Mouse (Mus musculus): ENCODE measurements at regions not wholly inside any gene's neighbourhood (a gene's known extent, or its start where the extent isn't known, plus 50 kb on each side); places are given as distances from the start of the nearest gene placed in this dataset.
A peak's percentile ranks its signal among the peaks of the same experiment; 100 is the strongest.

DNA sequence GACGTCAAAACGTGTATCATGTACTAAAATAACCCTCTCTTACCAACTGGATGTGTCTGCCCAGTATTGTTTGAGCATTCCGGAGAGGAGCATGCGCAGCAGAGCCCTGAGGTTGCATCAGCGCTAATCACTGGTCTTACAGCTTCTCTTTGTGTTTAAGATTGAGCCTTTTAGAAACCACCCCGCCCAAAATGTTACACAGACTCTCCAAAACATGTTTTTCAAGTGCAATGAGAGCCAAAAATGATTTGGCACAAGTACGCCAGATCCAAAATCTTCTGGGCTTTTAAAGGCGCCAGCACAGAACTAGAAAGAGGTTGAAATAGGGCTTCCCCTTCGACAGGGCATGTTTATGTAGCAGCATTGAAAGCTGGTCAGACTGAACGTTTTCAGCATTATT, 123.8 kb upstream of the Cited2 start:
- H3K36me3 ChIP-seq (ENCODE audit: poor library complexity, severe bottlenecking): no peaks in the 10 kb centered on the region
- H3K27ac ChIP-seq: no peak overlapping the region
- no peak overlapping the region for H3K4me3 ChIP-seq
- no peak overlapping the region for H3K9ac ChIP-seq
- H3K4me1 ChIP-seq: peaks cover 11% of the 10 kb centered on the region
- ATAC-seq: peak; percentile 63; the same call in 1 of the 2 replicates
- WGBS: 87% methylated on average over 10 of the region's 10 CpGs
- H3K9me3 ChIP-seq (replicated peaks): no peaks in the 10 kb centered on the region
- H3K4me2 ChIP-seq: no peak overlapping the region
- H3K27me3 ChIP-seq: no peaks in the 10 kb centered on the region

DNA sequence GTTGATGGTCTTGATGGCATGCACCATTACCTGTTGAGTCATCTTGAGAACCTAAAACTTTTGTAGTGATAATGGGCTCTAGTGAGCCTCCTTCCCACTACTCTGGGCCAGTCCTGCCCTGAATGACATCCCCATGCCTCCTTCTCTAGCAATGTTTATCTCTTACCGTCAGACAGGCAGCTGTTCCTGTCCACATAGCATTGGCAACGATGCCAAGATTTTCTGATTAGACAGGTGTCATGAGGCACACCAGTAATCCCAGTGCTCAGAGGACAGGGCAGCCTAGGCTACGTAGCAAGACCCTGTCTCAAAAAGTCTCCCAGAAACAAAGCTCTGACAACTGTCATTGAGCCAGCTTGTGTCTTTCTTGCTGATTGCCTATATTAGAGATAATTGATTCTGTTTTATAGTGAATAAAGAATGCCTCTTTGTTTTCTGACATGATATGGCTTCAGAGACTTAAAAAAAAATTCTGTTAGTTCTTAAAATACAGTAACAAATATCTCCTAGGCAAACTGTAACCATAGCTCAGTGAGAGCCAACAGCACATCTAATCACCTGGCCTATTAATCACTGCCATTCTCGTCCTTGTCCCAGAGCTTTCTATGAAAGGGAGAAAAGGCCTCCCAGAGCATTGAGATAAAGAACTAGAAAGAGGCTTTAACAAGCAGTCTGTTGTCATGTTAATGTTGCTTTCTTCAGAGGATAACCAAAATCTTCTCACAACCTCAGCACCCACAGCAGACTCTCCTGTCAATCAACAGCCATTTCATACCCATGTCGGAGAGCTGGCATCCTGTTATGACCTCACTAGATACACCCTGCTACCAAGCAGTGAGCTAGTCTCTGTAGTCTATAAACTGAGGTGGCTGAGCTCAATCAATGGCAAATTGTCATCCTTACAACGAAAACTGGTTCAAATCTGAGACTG, 122.9 kb upstream of the Cited2 start:
- peak overlapping the region; percentile 14; the same call in 1 of the 2 replicates for H3K27ac ChIP-seq
- H3K27me3 ChIP-seq: no peaks in the 10 kb centered on the region
- ATAC-seq: peak; percentile 71
- H3K4me3 ChIP-seq: no peak overlapping the region
- H3K4me2 ChIP-seq: no peak overlapping the region
- 34% methylated on average over 6 of the region's 6 CpGs for WGBS
- H3K4me1 ChIP-seq: peaks cover 11% of the 10 kb centered on the region
- no peaks in the 10 kb centered on the region for H3K36me3 ChIP-seq (ENCODE audit: poor library complexity, severe bottlenecking)
- H3K9ac ChIP-seq: no peak overlapping the region
- H3K9me3 ChIP-seq (replicated peaks): no peaks in the 10 kb centered on the region

DNA sequence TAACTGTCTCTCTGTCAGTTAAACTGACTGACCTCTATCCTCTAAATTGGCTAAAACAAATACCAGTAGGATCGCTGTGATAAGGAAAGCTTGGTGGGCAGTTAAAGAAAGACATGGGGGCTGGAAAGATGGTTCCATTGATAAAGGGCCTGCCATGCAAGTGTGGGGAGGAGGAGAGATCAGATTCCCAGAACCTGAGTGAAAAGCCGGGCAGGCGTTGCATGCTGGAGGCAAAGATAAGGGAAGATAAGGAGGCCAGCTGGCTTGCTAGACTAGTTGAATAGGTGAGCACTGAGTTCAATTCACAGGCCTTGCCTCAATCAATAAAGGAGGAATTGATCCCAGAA, 122.3 kb upstream of the Cited2 start:
- H3K27ac ChIP-seq: no peak overlapping the region

DNA sequence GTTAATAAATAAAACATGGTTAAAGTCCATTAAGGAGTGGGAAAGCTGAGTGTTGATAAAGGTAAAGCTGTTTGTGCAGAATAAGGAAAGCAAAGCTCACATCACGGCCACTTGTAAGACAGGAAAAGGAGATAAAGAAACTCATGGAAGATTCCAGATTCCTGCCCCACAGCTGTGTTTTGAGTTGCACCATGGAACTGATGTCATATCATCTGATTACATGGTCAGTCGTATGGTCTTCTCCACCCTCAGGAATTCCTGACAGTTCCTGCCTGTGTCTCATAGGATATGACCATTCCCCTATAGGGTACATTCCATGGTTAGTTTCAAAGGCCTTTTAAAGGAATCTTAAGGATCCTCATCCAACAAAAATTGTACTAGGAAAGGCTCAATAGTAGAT, 120.6 kb upstream of the Cited2 start:
- no peak for ATAC-seq
- Histone ChIP-seq H3K4me1 (peaks cover 11% of the 10 kb centered on the region), H3K9me3 (replicated peaks) (no peaks in the 10 kb centered on the region), H3K4me2 (no peak overlapping the region), H3K36me3 (ENCODE audit: poor library complexity, severe bottlenecking) (no peaks in the 10 kb centered on the region), H3K27ac (no peak overlapping the region), H3K27me3 (no peaks in the 10 kb centered on the region), H3K4me3 (no peak overlapping the region), H3K9ac (no peak overlapping the region)
- 85% methylated on average over 2 of the region's 2 CpGs for WGBS

More for the DNA sequence above, 122.3 kb upstream of the Cited2 start:
- no peaks in the 10 kb centered on the region for H3K36me3 ChIP-seq (ENCODE audit: poor library complexity, severe bottlenecking)
- whole genome bisulfite sequencing: 67% methylated on average over 3 of the region's 3 CpGs
- H3K4me3 ChIP-seq: no peak overlapping the region
- no peaks in the 10 kb centered on the region for H3K9me3 ChIP-seq (replicated peaks)
- peaks cover 11% of the 10 kb centered on the region for H3K4me1 ChIP-seq
- no peak overlapping the region for H3K4me2 ChIP-seq
- no peaks in the 10 kb centered on the region for H3K27me3 ChIP-seq
- no peak for ATAC-seq
- no peak overlapping the region for H3K9ac ChIP-seq

DNA sequence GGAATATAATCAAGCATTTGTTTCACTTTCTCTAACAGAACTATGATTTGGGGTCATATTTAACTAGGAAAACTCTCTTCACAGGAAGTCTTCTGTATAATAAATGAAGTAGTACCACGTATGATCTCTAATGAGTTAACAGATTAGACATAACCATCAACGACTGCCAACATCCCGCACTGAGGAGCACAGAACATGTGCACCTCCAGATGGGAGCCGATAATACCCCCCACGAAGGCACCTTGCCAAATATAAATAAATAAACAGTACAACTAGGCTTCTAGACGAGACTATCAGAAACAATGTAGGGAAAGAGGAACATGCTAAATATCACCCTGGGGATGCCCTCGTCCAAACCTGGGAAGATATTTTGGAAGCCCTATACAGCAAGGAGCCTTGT, 114.8 kb upstream of the Cited2 start:
- WGBS: 79% methylated on average over 7 of the region's 7 CpGs
- peak; percentile 81 for ATAC-seq

DNA sequence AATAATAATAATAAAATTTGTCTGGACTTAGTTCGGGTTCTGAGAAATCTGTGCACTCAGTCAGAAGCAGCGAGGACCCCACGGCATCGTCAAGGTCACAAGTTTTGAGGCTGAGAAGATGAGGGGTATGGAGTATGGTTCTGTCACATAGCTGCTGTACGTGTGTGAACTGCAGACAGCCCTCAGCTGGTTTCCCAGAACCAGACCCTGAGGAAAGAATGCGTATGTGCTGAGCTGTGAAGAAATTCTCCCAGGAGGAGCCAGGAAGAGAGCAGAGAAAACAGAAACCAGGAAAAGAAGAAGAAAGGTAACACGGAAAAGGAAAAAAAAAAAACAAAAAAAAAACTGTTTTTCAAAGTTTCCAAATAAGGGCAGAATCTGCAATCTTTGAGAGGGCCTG, 112.4 kb upstream of the Cited2 start:
- 88% methylated on average over 7 of the region's 7 CpGs for WGBS
- H3K9ac ChIP-seq: no peak overlapping the region
- no peak overlapping the region for H3K27ac ChIP-seq
- H3K4me2 ChIP-seq: no peak overlapping the region
- no peak for ATAC-seq
- H3K36me3 ChIP-seq (ENCODE audit: poor library complexity, severe bottlenecking): no peaks in the 10 kb centered on the region
- H3K27me3 ChIP-seq: no peaks in the 10 kb centered on the region
- no peaks in the 10 kb centered on the region for H3K4me1 ChIP-seq
- no peaks in the 10 kb centered on the region for H3K9me3 ChIP-seq (replicated peaks)
- H3K4me3 ChIP-seq: no peak overlapping the region

More for the DNA sequence above, 114.8 kb upstream of the Cited2 start:
- Histone ChIP-seq H3K9ac (no peak overlapping the region), H3K4me2 (no peak overlapping the region), H3K4me3 (no peak overlapping the region), H3K27me3 (no peaks in the 10 kb centered on the region), H3K4me1 (no peaks in the 10 kb centered on the region), H3K9me3 (replicated peaks) (no peaks in the 10 kb centered on the region), H3K27ac (no peak overlapping the region), H3K36me3 (ENCODE audit: poor library complexity, severe bottlenecking) (no peaks in the 10 kb centered on the region)

DNA sequence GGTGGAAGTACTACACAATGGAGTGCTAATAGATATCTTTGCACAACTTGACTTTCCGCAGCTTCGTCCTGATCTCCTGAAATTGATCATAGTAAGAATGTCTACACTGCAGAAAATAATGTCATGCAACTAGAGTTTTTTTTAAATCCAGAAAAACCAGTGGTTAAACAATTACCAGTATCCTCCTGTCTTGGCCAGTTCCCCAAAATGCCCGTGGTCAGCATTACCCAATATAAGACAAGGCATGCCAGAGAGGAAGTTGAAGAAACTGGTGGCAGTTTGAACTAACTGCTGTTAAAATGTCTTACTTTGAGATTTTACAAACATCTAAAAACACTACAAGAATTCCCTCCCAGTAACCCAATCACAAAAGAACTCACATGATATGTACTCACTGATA, 109.7 kb upstream of the Cited2 start:
- H3K9ac ChIP-seq: no peak overlapping the region
- no peaks in the 10 kb centered on the region for H3K27me3 ChIP-seq
- ATAC-seq: no peak
- H3K27ac ChIP-seq: no peak overlapping the region
- H3K4me2 ChIP-seq: no peak overlapping the region
- H3K4me1 ChIP-seq: no peaks in the 10 kb centered on the region
- H3K9me3 ChIP-seq (replicated peaks): no peaks in the 10 kb centered on the region
- H3K4me3 ChIP-seq: no peak overlapping the region
- 93% methylated on average over 3 of the region's 3 CpGs for WGBS
- H3K36me3 ChIP-seq (ENCODE audit: poor library complexity, severe bottlenecking): no peaks in the 10 kb centered on the region

DNA sequence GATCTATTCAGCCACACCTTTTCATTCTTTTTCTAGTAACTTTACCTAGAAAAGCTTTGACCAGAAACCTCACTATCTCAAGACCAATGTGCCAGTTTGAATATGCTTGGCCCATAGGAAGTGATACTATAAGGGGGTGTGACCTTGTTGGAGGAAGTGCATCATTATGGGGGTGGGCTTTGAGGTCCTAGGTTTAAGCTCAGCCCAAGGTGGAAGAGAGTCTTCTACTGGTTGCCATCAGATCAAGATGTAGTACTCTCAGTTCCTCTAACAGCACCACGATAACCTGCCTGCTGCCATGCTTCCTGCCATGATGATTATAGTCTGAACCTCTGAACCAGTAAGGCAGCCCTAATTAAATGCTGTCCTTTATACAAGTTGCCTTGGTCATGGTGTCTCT, 105.0 kb upstream of the Cited2 start:
- no peak for ATAC-seq
- H3K27me3 ChIP-seq: no peaks in the 10 kb centered on the region
- no peaks in the 10 kb centered on the region for H3K9me3 ChIP-seq (replicated peaks)
- no peaks in the 10 kb centered on the region for H3K4me1 ChIP-seq
- H3K4me2 ChIP-seq: no peak overlapping the region
- no peaks in the 10 kb centered on the region for H3K36me3 ChIP-seq (ENCODE audit: poor library complexity, severe bottlenecking)
- no peak overlapping the region for H3K9ac ChIP-seq
- H3K27ac ChIP-seq: no peak overlapping the region
- WGBS: 91% methylated on average over 1 of the region's 1 CpGs
- H3K4me3 ChIP-seq: no peak overlapping the region

DNA sequence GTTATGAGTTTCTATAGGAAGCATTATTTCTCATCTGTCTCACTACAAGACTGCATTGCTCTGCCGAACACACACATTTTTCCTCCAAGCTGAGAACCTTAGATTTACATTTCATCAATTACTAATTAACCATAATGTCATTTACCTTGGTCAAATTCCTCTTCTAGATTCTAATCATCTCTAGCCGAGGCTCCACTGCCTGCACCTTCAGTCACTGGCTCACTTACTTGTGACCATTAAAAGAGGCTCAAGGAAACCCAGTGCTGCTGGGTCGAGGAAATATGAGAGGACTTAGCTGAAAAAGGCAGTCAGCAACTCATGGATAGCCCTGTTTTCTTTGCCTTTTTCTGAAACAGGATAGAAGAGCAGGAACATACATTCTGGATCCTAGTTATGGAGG, 103.4 kb upstream of the Cited2 start:
- WGBS: 77% methylated on average over 3 of the region's 3 CpGs
- Histone ChIP-seq H3K27me3 (no peaks in the 10 kb centered on the region), H3K4me1 (no peaks in the 10 kb centered on the region), H3K9ac (no peak overlapping the region), H3K36me3 (ENCODE audit: poor library complexity, severe bottlenecking) (no peaks in the 10 kb centered on the region), H3K4me2 (no peak overlapping the region), H3K27ac (no peak overlapping the region), H3K4me3 (no peak overlapping the region), H3K9me3 (replicated peaks) (no peaks in the 10 kb centered on the region)
- ATAC-seq: no peak

DNA sequence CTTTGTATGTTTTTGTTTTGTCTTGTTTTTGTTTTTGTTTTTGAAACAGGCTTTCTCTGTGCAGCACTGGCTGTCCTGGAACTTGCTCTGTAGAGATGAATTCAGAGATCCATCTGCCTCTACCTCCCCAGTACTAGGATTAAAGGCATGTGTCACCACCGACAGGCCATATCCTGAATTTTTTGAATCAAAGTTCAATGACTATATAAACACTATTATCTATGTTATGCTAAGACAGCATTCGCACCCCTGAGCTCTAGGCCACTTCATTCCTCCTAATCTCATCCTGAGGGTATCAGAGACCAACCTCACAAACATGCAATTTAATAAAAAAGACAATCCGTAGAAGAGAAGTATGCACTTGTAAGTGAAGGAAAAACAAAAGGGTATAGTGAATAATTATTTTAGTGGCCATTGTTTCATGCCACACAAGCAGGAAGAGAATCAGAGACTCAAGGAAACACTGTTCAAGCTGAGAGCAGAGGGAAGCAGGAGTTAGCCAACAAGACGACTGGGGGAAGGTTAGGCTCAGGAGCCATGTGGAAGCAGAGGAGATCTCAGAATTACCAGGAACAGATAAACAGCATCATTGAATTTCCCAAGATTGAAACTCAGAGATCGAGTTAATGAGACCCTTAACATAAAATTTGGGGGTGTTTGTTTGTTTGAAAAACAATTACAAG, 101.2 kb upstream of the Cited2 start:
- no peaks in the 10 kb centered on the region for H3K9me3 ChIP-seq (replicated peaks)
- H3K27me3 ChIP-seq: no peaks in the 10 kb centered on the region
- no peaks in the 10 kb centered on the region for H3K4me1 ChIP-seq
- H3K4me3 ChIP-seq: no peak overlapping the region
- no peaks in the 10 kb centered on the region for H3K36me3 ChIP-seq (ENCODE audit: poor library complexity, severe bottlenecking)
- H3K27ac ChIP-seq: no peak overlapping the region
- H3K4me2 ChIP-seq: no peak overlapping the region
- no peak overlapping the region for H3K9ac ChIP-seq
- WGBS: 66% methylated on average over 5 of the region's 5 CpGs
- ATAC-seq: no peak

DNA sequence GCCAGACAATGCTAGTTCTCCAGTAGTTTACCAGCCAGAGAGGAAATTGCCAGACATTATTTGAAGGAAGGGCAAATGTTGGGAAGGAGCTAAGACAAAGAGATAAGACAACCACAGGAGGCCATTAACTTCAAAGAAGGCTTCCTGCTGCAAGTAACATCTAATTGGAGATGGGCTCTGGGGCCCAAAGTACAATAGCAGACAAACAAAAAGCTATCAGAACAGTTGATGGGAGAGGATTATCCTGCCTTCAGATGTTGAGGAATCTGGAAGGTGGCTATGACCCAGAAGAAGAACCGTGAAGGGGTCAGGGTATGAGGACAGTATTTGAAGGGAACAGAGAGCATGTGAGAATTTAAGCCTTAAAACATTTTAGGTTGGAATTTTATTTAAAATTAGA, 100.2 kb upstream of the Cited2 start:
- Histone ChIP-seq H3K4me1 (no peaks in the 10 kb centered on the region), H3K4me3 (no peak overlapping the region), H3K9me3 (replicated peaks) (no peaks in the 10 kb centered on the region), H3K27ac (no peak overlapping the region), H3K27me3 (no peaks in the 10 kb centered on the region), H3K4me2 (no peak overlapping the region), H3K36me3 (ENCODE audit: poor library complexity, severe bottlenecking) (no peaks in the 10 kb centered on the region), H3K9ac (no peak overlapping the region)
- 10% methylated on average over 1 of the region's 1 CpGs for WGBS
- ATAC-seq: no peak

DNA sequence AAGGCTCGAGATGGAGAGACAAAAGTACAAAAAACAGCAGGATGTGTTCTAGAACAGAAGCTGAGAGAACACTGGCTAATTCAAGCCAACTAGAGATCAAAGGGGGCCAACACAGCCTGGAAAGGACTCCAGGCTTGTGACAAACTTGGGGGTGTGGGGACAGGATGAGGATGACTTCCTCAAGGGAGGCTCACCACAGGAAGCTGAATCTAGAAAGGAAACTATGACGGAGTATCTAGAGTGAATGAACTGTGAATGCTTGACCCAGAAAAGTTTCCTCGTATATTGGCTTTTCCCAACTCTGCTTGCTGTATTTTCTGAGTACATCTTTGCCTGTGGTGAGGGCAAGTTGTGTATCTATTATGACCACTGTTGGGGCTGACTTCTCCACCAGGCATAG, 93.3 kb upstream of the Cited2 start:
- no peak overlapping the region for H3K9ac ChIP-seq
- peaks cover 13% of the 10 kb centered on the region for H3K4me1 ChIP-seq
- H3K36me3 ChIP-seq (ENCODE audit: poor library complexity, severe bottlenecking): no peaks in the 10 kb centered on the region
- no peaks in the 10 kb centered on the region for H3K9me3 ChIP-seq (replicated peaks)
- WGBS: 76% methylated on average over 3 of the region's 3 CpGs
- H3K4me2 ChIP-seq: no peak overlapping the region
- no peak for ATAC-seq
- no peak overlapping the region for H3K4me3 ChIP-seq
- no peaks in the 10 kb centered on the region for H3K27me3 ChIP-seq
- H3K27ac ChIP-seq: no peak overlapping the region
